Mouse (Mus musculus): ENCODE measurements around the gene Lrrc61.
A peak's percentile ranks its signal among the peaks of the same experiment; 100 is the strongest.
"Not testable (repeated sequence)": the region's sequence is repeated elsewhere in the genome, so short reads cannot be mapped to it uniquely, and the experiment has no call there.

Gene Lrrc61

DNA sequence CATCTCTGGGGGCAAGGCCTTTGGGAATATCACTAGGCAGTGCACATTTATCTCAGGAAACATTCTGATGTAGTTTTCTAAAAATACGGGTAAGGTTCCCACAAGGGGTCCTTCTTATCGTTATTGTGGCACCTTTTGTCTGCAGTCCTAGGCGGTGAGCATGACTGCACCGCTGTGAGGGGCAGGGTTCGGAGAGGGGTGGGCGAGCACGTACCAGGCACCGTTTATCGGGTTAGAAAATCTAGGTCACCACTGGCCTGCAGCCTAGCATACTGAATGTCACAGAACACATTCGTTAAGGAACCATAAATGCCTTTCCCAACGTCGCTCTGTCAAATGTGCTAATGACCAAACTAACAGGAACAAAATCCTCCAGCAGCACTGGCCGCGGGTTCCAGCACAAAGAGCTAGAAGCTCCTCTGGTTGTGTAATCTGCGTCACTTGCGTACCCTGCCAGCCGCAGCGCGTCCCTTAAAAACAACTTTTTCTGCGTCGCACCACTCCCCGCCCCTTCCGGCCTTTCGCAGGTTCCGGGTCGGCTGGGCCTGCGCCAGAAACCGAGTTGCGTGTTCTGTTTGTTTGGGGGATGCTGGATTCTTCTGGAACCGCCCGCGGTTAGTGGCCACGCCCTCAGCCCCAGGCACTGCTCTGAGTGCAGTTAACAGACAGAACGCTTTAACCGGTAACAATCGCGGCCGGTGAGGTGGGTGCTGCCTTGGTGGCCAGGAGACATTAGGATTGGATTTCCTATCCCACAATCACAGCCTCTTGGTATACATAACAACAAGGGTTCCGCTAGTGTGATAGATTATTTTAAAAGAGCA lies at the start of gene Lrrc61:
Gene Lrrc61, plus strand, starts transcription at position 517 of the 824 bp plus-strand sequence.
- DNase-seq = peak; percentile 97

DNA sequence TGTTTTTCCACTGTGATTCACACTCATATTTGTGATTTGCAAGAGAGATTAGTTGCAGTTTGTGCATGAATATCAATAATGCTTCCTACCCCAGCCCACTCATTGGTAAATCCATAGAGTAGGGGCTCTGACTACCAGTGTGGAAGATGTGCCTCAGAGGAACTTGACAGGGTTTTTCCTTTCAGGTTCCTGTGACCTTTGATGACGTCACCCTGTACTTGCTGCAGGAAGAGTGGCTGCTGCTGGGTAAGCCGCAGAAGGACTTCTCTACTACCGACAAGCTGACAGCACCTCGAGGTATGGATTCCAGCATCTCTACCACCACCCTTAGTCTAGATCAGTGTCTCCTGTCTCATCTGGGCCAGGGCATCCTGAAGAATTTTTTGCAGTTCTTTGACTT lies 46.5 kb upstream of the Lrrc61 start:
- no peak for DNase-seq

GRCm38 (mm10) chr6:48510426-48510825 lies 44.2 kb upstream of the Lrrc61 start:
- DNase-seq = no peak

GRCm38 (mm10) chr6:48511861-48512260 lies 42.7 kb upstream of the Lrrc61 start:
- no peak for DNase-seq

GRCm38 (mm10) chr6:48524882-48525281 lies 29.7 kb upstream of the Lrrc61 start:
- DNase-seq = not testable (repeated sequence)

GRCm38 (mm10) chr6:48527901-48528300 lies 26.7 kb upstream of the Lrrc61 start:
- no peak for DNase-seq

- no peak for DNase-seq
Measured at GRCm38 (mm10) chr6:48529261-48529660, 25.3 kb upstream of the Lrrc61 start.

- no peak for DNase-seq
Measured at GRCm38 (mm10) chr6:48529871-48530440, 24.6 kb upstream of the Lrrc61 start.

GRCm38 (mm10) chr6:48530862-48531261 lies 23.7 kb upstream of the Lrrc61 start:
- no peak for DNase-seq

DNA sequence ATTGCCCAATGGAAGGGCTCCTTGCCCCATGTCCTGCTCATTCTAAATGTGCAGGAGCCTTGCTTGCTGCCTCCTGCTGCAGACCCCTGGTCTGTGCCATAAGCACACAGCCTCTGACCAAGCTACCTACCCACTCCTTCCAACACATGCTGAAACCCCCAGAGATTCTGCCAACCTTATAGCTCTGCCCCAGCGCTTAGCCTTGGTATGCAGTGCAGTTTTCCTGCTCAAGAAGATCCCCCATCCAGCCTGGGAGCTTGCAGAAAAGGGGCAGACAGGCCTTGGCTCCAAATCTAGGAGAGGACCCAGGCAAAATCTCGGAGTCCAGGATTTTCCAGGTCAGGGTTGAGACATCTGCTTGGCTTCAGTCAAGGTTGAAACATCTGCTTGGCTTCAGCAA lies 21.1 kb upstream of the Lrrc61 start:
- no peak for DNase-seq

GRCm38 (mm10) chr6:48534913-48535312 lies 19.7 kb upstream of the Lrrc61 start:
- DNase-seq = no peak

GRCm38 (mm10) chr6:48536091-48536490 lies 18.5 kb upstream of the Lrrc61 start:
- no peak for DNase-seq

DNA sequence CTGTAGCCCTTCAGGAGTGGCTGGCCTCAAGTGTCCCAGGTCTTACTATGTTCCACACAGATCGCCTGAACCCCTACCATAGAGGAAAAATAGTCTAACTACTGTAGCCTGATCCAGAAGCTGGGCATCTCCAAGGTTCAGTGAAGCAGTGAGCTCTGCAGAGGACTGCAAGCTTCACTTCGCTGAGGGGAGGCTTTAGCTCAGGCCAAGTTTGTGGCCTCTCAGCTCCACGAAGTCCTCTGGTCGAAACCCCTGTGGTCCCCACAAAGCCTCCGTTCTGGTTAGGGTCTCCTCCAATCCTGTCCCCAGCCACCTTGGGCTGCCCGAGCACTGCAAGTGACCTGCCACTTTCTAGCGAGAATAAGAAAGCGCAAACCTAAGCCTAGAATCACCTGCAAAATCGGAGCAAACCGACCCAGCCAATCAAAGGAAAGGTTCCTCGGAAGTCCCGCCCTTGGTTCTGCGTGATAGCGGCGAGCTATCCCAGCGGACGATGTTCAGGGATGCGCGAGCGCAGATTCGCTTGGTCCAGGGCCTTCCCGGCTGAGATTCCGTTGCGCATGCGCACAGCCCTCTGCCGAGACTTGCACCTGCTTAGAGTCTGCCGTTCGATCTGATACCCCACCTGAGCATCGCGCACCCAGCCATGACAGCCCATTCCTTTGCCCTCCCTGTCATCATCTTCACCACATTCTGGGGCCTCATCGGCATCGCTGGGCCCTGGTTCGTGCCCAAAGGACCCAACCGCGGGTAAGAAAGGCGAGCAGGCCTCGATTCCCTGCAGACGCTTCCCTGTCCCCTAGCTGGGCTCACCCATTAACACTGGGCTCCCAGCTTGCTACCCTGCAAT lies 17.3 kb upstream of the Lrrc61 start, which contains the start of gene Atp6v0e2:
Gene Atp6v0e2, plus strand, starts transcription at position 511 of the 850 bp plus-strand sequence.
- DNase-seq = peak; percentile 93

DNA sequence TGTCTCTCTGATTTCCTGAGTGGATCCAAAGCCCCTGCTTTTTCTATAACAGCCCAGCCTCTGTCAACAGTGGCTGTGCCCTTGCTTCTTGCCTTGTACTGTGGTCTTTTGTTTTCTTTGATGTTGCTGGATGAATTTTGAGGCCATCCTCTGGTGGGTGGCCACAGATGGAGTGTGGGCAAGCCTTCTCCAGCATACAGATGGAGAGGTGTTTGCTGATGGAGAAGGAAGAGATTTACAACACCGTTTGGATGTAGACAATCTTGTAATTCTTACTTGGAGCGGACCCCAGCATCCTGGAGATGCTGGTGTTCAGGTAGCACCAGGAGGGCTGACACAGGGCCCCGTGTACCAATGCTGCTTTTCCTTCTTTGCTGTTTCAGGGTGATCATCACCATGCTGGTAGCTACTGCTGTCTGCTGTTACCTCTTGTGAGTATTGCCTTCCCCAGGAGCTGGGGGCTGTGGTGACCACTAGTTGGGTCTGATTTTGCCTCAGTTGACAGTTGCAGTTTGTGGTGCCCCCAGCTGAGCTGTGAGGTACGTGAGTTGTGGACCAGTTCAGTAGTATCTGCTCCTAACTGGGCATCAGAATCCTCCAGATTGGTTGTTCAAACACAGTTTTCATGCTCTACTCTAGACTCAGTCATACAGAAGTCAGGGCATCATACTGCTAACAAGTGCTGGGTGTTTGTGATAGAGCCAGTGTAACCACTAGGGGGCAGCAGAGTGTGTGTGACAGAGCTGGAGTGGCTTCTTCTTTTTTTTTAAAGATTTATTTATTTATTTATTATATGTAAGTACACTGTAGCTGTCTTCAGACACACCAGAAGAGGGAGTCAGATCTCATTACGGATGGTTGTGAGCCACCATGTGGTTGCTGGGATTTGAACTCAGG lies 15.5 kb upstream of the Lrrc61 start:
- DNase-seq = peak; percentile 89

DNA sequence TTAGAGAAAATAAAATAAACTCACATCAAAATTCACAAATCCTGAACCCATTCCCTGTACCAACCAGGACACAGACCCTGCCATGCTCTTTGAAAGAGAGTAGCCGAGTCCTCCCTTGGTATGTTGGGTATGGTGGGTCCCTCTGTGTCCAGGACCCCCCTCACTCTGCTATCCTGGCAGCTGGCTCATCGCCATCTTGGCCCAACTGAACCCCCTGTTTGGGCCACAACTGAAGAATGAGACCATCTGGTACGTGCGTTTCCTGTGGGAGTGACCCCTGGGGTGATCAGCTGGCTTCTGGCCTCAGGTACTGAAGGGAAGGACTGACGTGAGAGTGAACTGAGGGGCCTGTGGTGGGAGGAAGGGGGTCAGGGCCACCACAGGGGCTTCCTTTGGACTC lies 14.7 kb upstream of the Lrrc61 start:
- no peak for DNase-seq

DNA sequence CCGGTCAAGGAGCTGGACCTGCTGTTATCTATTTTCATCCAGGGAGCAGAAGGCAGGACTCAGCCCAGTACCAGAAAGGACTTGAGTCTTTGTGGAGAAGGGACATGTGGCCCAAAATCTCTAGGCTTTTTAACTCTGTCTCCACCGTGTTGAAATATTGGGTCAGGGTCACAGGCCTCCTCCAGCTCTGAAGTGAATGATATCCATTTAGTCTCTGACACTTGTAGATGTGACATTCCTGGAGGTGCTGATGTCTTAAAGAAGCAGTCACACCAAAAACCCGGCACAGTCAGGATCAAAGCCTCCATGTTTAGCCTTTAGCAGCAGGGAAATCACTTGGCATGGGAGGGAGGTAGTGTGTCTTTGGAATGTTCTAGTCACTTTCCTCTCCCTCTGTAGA lies 13.9 kb upstream of the Lrrc61 start:
- DNase-seq = no peak

- DNase-seq = no peak
Measured at GRCm38 (mm10) chr6:48541560-48542450, 12.8 kb upstream of the Lrrc61 start.

GRCm38 (mm10) chr6:48542631-48543030 lies 12.0 kb upstream of the Lrrc61 start:
- DNase-seq = no peak

DNA sequence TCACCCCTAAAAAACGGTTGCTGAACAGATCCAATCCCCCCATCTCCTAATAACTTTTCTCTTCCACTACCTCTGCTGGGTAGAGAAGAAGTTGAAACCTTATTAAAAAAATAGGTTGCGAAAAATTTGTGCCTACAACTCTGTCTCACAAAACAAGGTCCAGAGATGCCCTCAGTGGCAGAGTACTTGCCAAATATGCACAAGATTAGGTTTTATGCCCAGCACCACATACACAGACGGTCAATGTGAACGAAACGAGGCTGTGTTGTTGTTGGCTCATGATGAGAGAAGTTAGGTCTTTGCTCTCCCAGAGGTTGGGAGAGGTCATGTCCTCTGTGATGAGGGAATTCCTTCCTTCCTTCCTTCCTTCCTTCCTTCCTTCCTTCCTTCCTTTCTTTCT lies 9.3 kb upstream of the Lrrc61 start:
- DNase-seq = no peak

DNA sequence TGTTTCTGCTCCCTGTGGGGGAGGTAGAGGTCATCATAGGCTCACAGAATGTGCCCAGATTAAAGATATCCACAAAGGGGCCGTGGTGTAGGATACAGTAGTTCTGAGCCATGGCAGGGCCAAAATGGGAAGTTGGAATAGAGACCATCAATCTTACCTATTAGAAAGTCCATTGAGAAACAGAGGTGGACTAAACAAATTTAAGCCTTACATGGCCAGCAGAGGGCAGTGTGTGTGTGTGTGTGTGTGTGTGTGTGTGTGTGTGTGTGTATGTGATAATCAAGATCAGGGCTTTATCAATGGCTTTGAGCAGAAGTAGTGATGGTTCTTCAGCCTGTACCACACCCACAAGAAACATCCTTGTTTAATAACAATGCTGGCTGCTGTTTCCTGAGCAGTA lies 8.3 kb upstream of the Lrrc61 start:
- no peak for DNase-seq

- no peak for DNase-seq
Measured at GRCm38 (mm10) chr6:48546858-48547257, 7.7 kb upstream of the Lrrc61 start.

Data from layer of hippocampus, adult 9-11 months (tissue).